Mouse (Mus musculus) limb, embryonic 10.5 days (tissue): ENCODE results near the gene Tanc1. TPM values are rescaled to one million over a fixed set of nuclear protein-coding genes. Genes with fewer than 3 reads are reported as not detected.

ENCODE experiments used
- DNase-seq: peaks from one replicate; pipeline ENCODE4 v3.0.0-alpha.2; 2017; ENCODE audit warnings: low spot score
- H3K27ac ChIP-seq: fragments of 300-500 bp; sonication (generic); 2 replicates; pipeline ENCODE4 v1.5.1; 2016; ENCODE audit warnings: mild to moderate bottlenecking
- H3K27me3 ChIP-seq: fragments of 300-500 bp; sonication (generic); 2 replicates; pipeline ENCODE4 v1.6.1; 2016; ENCODE audit warnings: low read depth, mild to moderate bottlenecking; ENCODE audit not compliant: poor library complexity, severe bottlenecking
- H3K36me3 ChIP-seq: fragments of 300-500 bp; sonication (generic); 2 replicates; pipeline ENCODE4 v1.6.1; 2016; ENCODE audit warnings: mild to moderate bottlenecking, moderate library complexity
- H3K4me1 ChIP-seq: fragments of 300-500 bp; sonication (generic); 2 replicates; pipeline ENCODE4 v1.6.1; 2016
- H3K4me3 ChIP-seq: fragments of 300-500 bp; sonication (generic); 2 replicates; pipeline ENCODE4 v1.5.1; 2016; ENCODE audit warnings: mild to moderate bottlenecking, moderate library complexity
- H3K9me3 ChIP-seq: fragments of 300-500 bp; sonication (generic); replicated peaks from 2 replicates; pipeline ENCODE4 v1.6.1; 2016; ENCODE audit warnings: mild to moderate bottlenecking
- WGBS: fragments of 180-500 bp; shearing (Covaris S2); methylation state at CpG from one replicate; pipeline ENCODE4 v1.1.7; 2016; 5-methylcytosine and 5-hydroxymethylcytosine counted together
- polyA plus RNA-seq: library from polyadenylated mRNA; unstranded; fragments of >200 nt; fragmentation: Nextera tagmentation; extraction: Ambion mirVana; gene quantifications from 2 replicates; pipeline ENCODE4 v1.2.1, GENCODE M21; 2016

The Tanc1 gene
- polyA plus RNA-seq, 1 experiment from 2014 or later, result 85.4 TPM

GRCm38 (mm10) chr2:59680736-59681135, 68.9 kb downstream of the Tanc1 start:
- H3K4me3 ChIP-seq, result no peak overlapping the region
- DNase-seq, result no peak
- H3K4me1 ChIP-seq, result peaks cover 93% of the 10 kb centered on the region
- H3K27ac ChIP-seq, result no peak overlapping the region
- no peaks in the 10 kb centered on the region for H3K9me3 ChIP-seq
- WGBS, result 68% methylated on average over 5 of the region's 5 CpGs
- H3K27me3 ChIP-seq, result no peaks in the 10 kb centered on the region
- H3K36me3 ChIP-seq, result peaks cover 5% of the 10 kb centered on the region; the same call in 1 of the 2 replicates

DNA sequence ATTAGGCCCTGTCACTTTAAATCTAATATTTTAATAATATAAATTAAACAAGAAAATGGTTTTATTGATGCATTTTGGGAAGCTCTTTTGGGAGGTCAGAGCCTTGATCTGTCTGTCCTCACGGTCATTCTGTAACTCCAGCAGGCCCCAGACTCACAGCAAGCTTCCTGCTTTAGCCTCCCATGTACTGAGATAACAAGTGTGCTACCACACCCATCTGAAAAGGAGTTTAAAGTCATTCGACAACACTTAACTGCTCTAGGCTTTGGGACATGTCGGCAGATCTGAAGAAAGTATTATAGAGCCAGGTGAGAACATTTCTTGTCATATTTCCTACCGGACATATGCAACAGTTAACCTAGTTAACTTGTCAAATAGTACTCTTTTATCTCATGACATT, 69.3 kb downstream of the Tanc1 start:
- peaks cover 5% of the 10 kb centered on the region; the same call in 1 of the 2 replicates for H3K36me3 ChIP-seq
- H3K9me3 ChIP-seq, result no peaks in the 10 kb centered on the region
- no peak for DNase-seq
- 90% methylated on average over 4 of the region's 4 CpGs for WGBS
- H3K27ac ChIP-seq, result no peak overlapping the region
- no peak overlapping the region for H3K4me3 ChIP-seq
- no peaks in the 10 kb centered on the region for H3K27me3 ChIP-seq
- peaks cover 93% of the 10 kb centered on the region for H3K4me1 ChIP-seq

DNA sequence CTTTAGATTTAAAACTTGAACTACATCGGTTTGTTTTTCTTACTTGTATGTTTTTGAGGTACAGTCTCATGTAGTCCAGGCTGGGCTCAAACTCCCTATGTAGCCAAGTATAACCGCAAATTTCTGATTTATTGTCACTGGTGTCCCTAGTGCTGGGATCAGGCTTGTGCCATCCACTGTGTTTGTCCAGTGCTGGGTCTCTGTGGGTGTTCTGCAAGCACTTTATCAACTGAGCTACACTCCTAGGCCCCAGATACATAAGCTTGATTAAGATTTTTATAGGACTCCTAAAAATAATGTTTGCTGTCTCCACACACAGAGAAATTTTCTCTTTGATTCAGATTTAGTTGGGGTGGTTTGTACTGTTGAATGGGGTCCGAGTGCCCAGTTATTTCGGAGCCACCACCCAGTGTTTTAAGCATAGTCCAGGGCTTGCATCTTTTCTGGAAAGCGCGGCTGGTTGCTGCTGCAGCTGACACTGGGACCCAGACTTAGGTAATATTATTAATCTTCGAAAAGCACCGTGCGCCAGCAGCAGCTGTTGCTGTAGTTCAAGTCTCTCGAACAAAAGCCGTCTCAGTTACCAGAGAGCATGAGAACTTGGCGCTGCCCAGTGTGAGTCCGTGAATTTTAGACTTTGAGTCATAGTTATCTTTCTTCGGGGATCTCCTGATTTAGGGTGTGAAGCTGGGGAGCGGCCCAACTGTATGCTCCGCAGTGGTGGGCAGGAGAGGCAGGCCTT, 73.2 kb downstream of the Tanc1 start:
- no peak overlapping the region for H3K4me3 ChIP-seq
- peak overlapping the region; percentile 25; the same call in 1 of the 2 replicates for H3K27ac ChIP-seq
- H3K36me3 ChIP-seq, result peaks cover 10% of the 10 kb centered on the region; the same call in 1 of the 2 replicates
- H3K9me3 ChIP-seq, result no peaks in the 10 kb centered on the region
- H3K27me3 ChIP-seq, result no peaks in the 10 kb centered on the region
- no peak for DNase-seq
- H3K4me1 ChIP-seq, result peaks cover 93% of the 10 kb centered on the region
- WGBS, result 89% methylated on average over 16 of the region's 16 CpGs

- WGBS, result 98% methylated on average over 4 of the region's 4 CpGs
- H3K36me3 ChIP-seq, result peaks cover 10% of the 10 kb centered on the region; the same call in 1 of the 2 replicates
- DNase-seq, result no peak
- peaks cover 93% of the 10 kb centered on the region for H3K4me1 ChIP-seq
- no peaks in the 10 kb centered on the region for H3K27me3 ChIP-seq
- no peaks in the 10 kb centered on the region for H3K9me3 ChIP-seq
- peak overlapping the region; percentile 25; the same call in 1 of the 2 replicates for H3K27ac ChIP-seq
- H3K4me3 ChIP-seq, result no peak overlapping the region
These were observed 73.7 kb downstream of the Tanc1 start for GRCm38 (mm10) chr2:59685606-59685950.

DNA sequence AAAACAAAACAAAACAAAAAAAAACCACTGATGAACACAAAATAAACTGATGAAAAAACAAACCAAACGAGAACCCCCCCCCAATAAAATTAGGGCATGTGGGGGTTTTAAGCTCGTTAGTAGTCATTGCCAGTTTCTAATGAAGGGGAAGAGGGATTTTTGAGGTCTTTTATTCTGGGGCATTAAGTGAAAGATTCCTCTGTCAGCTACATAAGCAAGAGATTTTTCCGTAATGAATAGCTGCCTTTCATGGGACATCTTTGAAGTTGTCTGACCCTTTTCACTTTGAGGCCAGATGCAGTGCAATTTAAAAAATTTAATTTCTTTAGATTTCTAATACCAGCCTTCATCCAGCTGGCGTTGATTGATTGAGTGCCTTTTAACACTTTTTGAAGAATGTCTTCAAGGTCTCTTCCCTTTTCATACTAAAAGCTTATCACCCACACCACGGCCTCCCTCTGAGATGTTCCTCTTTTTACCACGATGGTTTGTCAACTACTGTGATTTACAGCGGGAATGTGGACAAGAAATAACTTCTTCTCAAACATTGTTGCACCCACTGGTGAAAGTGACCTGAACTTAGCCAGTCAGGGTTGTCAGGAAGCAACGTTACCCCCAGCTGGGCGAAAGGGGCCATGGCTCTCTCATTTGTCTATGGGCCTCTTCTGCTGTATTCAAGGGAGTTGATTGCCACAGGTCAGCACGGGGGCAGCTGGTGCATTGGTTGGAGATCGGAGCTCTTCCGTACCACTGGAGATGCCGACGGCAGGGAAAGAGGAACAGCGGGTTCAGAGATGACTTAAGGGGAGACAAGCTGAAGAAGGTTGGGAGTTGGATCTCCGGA, 76.6 kb downstream of the Tanc1 start:
- Histone ChIP-seq H3K27ac (no peak overlapping the region), H3K4me1 (peaks cover 91% of the 10 kb centered on the region), H3K4me3 (no peak overlapping the region), H3K36me3 (peaks cover 10% of the 10 kb centered on the region; the same call in 1 of the 2 replicates), H3K27me3 (no peaks in the 10 kb centered on the region), H3K9me3 (no peaks in the 10 kb centered on the region)
- 52% methylated on average over 16 of the region's 16 CpGs for WGBS
- no peak for DNase-seq

DNA sequence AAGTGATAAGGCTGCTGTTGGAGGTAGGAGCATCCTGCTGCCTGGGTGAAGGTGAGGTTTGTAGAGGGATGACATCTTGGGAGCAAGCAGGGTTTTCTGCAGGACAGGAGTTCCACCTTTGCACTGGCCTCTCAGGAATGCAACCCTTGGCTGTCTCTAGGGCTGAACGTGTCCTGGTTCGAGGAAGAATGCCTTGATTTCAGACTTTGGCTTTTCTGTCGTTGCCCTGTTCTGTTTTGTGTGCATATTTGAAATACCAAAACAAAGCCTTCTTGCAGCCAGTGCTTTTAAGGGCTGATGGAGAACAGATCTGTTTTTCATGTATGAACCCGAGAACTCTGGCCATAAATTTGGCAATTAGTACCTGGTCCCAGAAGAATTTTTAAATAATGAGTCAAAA, 79.3 kb downstream of the Tanc1 start:
- peak overlapping the region; percentile 71 for H3K27ac ChIP-seq
- H3K36me3 ChIP-seq, result peaks cover 10% of the 10 kb centered on the region; the same call in 1 of the 2 replicates
- H3K4me3 ChIP-seq, result no peak overlapping the region
- H3K4me1 ChIP-seq, result peaks cover 69% of the 10 kb centered on the region
- H3K27me3 ChIP-seq, result no peaks in the 10 kb centered on the region
- WGBS, result 28% methylated on average over 4 of the region's 4 CpGs
- no peaks in the 10 kb centered on the region for H3K9me3 ChIP-seq
- DNase-seq, result no peak

- peaks cover 74% of the 10 kb centered on the region for H3K4me1 ChIP-seq
- 54% methylated on average over 5 of the region's 5 CpGs for WGBS
- peaks cover 7% of the 10 kb centered on the region; the same call in 1 of the 2 replicates for H3K36me3 ChIP-seq
- no peak overlapping the region for H3K4me3 ChIP-seq
- no peaks in the 10 kb centered on the region for H3K9me3 ChIP-seq
- no peak for DNase-seq
- H3K27ac ChIP-seq, result no peak overlapping the region
- H3K27me3 ChIP-seq, result no peaks in the 10 kb centered on the region
These were observed 81.6 kb downstream of the Tanc1 start for GRCm38 (mm10) chr2:59693473-59693872.

- 80% methylated on average over 3 of the region's 3 CpGs for WGBS
- H3K4me3 ChIP-seq, result no peak overlapping the region
- no peak for DNase-seq
- H3K4me1 ChIP-seq, result peaks cover 65% of the 10 kb centered on the region
- H3K27me3 ChIP-seq, result no peaks in the 10 kb centered on the region
- peak overlapping the region; percentile 81 for H3K27ac ChIP-seq
- H3K36me3 ChIP-seq, result peaks cover 31% of the 10 kb centered on the region
- no peaks in the 10 kb centered on the region for H3K9me3 ChIP-seq
These were observed 85.3 kb downstream of the Tanc1 start for GRCm38 (mm10) chr2:59697123-59697522.

DNA sequence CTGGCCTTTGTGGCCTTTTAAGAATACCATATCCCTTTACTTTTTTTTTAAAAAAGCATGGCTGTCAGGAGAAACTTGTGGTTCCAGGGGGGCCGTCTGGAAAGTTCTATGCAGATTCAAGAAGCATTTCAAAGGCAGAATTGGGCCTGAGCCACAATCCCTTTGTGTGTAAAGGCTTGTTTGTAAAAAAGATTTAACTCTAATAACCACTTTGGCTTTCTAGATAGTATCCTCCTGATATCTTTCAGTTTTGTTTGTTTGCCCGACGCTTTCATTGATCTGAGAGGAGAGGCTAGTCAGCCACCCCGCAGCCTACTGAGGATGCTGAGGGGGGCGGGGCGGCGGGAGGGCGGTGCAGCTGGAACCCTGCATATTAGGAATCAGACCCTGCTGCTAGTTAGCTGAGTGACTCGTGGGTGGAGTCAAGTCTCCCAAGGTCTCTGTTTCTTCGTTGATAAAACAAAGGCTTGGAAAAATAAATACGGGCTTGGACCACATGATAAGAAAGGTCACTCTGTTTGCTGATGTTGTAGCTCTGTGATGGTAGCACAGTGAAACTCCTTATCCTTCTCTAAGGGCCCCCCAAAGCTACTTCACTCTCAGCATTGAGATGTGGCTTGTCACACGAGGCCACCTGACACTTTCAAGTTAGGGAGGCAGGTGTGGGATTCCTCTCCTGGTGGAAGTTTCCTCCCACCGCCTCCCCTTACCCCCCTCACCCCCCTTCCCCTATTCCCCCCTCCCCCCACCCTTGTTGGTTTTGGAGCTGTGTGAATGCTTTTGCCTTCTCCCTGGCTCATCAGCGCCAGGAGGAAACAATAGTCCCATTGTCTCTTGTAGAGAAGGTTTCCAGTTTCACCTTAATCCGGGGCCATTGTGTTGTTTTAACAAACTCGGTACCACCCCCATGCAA, 86.1 kb downstream of the Tanc1 start:
- Histone ChIP-seq H3K27ac (peak overlapping the region; percentile 81), H3K4me3 (peak overlapping the region; percentile 29), H3K9me3 (no peaks in the 10 kb centered on the region), H3K4me1 (peaks cover 59% of the 10 kb centered on the region), H3K36me3 (peaks cover 37% of the 10 kb centered on the region), H3K27me3 (no peaks in the 10 kb centered on the region)
- 3% methylated on average over 16 of the region's 16 CpGs for WGBS
- DNase-seq, result peak; percentile 75

GRCm38 (mm10) chr2:59698635-59699300, 86.9 kb downstream of the Tanc1 start:
- WGBS, result 36% methylated on average over 7 of the region's 7 CpGs

DNA sequence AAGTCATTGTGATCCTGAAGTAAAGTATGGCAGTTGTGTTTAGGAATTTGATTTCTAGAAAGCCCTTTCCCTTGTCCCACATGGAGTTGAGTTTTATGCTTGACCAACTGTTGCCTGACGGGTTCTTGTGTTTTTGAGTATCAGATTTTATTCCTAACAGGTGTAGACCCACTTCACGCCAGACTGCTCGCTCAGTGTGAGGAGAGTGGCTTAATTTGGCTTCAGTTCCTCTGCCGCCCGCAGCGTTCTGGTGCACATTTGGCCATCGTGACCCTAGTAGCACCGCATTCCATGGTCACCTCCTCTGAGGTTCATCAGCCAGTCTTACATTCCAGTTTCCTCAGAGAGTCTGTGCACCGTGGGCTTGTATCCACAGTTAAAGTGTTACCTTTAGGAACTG, 88.1 kb downstream of the Tanc1 start:
- H3K4me3 ChIP-seq, result no peak overlapping the region
- peaks cover 58% of the 10 kb centered on the region for H3K4me1 ChIP-seq
- H3K36me3 ChIP-seq, result peaks cover 37% of the 10 kb centered on the region
- no peak for DNase-seq
- no peaks in the 10 kb centered on the region for H3K9me3 ChIP-seq
- H3K27ac ChIP-seq, result peak overlapping the region; percentile 32; the same call in 1 of the 2 replicates
- 65% methylated on average over 9 of the region's 9 CpGs for WGBS
- H3K27me3 ChIP-seq, result no peaks in the 10 kb centered on the region

More at GRCm38 (mm10) chr2:59698635-59699300, 86.9 kb downstream of the Tanc1 start:
- H3K9me3 ChIP-seq, result no peaks in the 10 kb centered on the region
- DNase-seq, result no peak
- H3K4me1 ChIP-seq, result peaks cover 51% of the 10 kb centered on the region
- H3K4me3 ChIP-seq, result peak overlapping the region; percentile 29; the same call in 1 of the 2 replicates
- no peaks in the 10 kb centered on the region for H3K27me3 ChIP-seq
- peaks cover 37% of the 10 kb centered on the region for H3K36me3 ChIP-seq
- peak overlapping the region; percentile 81 for H3K27ac ChIP-seq

- H3K36me3 ChIP-seq, result peaks cover 43% of the 10 kb centered on the region
- H3K9me3 ChIP-seq, result no peaks in the 10 kb centered on the region
- DNase-seq, result no peak
- no peak overlapping the region for H3K27ac ChIP-seq
- 83% methylated on average over 12 of the region's 12 CpGs for WGBS
- no peaks in the 10 kb centered on the region for H3K27me3 ChIP-seq
- H3K4me3 ChIP-seq, result no peak overlapping the region
- peaks cover 48% of the 10 kb centered on the region for H3K4me1 ChIP-seq
These were observed 93.4 kb downstream of the Tanc1 start for GRCm38 (mm10) chr2:59705221-59705620.
